Mouse (Mus musculus) myocyte (in vitro differentiated cells): ENCODE data around the gene Dcaf5. TPM values are rescaled to one million over a fixed set of nuclear protein-coding genes. Genes with fewer than 3 reads are reported as not detected.

Experiments
- H3K27me3 ChIP-seq: one replicate; pipeline ENCODE4 v1.6.1; 2011; ENCODE audit not compliant: control insufficient read depth, insufficient read depth, insufficient read length
- H3K36me3 ChIP-seq: one replicate; pipeline ENCODE4 v1.6.1; 2011; ENCODE audit not compliant: control insufficient read depth, insufficient read depth
- H3K4me2 ChIP-seq: one replicate; pipeline ENCODE4 v1.6.1; 2011; ENCODE audit warnings: low read depth, control low read depth
- H3K4me3 ChIP-seq: one replicate; pipeline ENCODE4 v1.5.1; 2011; ENCODE audit warnings: mild to moderate bottlenecking, control low read depth, moderate library complexity
- H3K79me2 ChIP-seq: one replicate; pipeline ENCODE4 v1.6.1; 2011; ENCODE audit not compliant: control insufficient read depth, insufficient read depth
- H3ac ChIP-seq: one replicate; pipeline ENCODE4 v1.6.1; 2011; ENCODE audit not compliant: control insufficient read depth, insufficient read length
- CEBPB ChIP-seq: IDR thresholded peaks from 2 replicates; pipeline ENCODE4 v1.6.1; 2011; ENCODE audit warnings: mild to moderate bottlenecking, moderate library complexity; ENCODE audit not compliant: poor library complexity, insufficient read depth, severe bottlenecking
- E2F4 ChIP-seq: IDR thresholded peaks from one replicate; pipeline ENCODE4 v1.6.1; 2011; ENCODE audit warnings: mild to moderate bottlenecking, control low read depth, moderate library complexity; ENCODE audit not compliant: insufficient read depth
- MAX ChIP-seq: IDR thresholded peaks from one replicate; pipeline ENCODE4 v1.6.1; 2011; ENCODE audit warnings: low read depth, mild to moderate bottlenecking, control low read depth
- MYOD1 ChIP-seq, 3 experiments: IDR thresholded peaks; one replicate each; pipeline ENCODE4 v1.6.1; 2011; ENCODE audit warnings: control low read depth in 2 of 3, low read depth in 2 of 3, mild to moderate bottlenecking in 2 of 3, moderate library complexity in 1 of 3; ENCODE audit not compliant: insufficient read length in 2 of 3, control insufficient read depth in 1 of 3
- MYOG ChIP-seq, 3 experiments: IDR thresholded peaks; one replicate each; pipeline ENCODE4 v1.6.1; 2011; ENCODE audit warnings: control low read depth in 2 of 3, low read depth in 2 of 3, mild to moderate bottlenecking in 2 of 3; ENCODE audit not compliant: insufficient read length in 2 of 3, control insufficient read depth in 1 of 3, insufficient read depth in 1 of 3
- POLR2A ChIP-seq: IDR thresholded peaks from one replicate; pipeline ENCODE4 v1.6.1; 2011; ENCODE audit warnings: low read depth, mild to moderate bottlenecking, control low read depth, moderate library complexity; ENCODE audit not compliant: insufficient read length
- POLR2AphosphoS2 ChIP-seq: IDR thresholded peaks from one replicate; pipeline ENCODE4 v1.6.1; 2011; ENCODE audit warnings: low read depth, control low read depth; ENCODE audit not compliant: insufficient read length
- REST ChIP-seq: IDR thresholded peaks from one replicate; pipeline ENCODE4 v1.6.1; 2011; ENCODE audit warnings: mild to moderate bottlenecking, control low read depth, moderate library complexity; ENCODE audit not compliant: insufficient read depth, insufficient read length
- SRF ChIP-seq: IDR thresholded peaks from one replicate; pipeline ENCODE4 v1.6.1; 2011; ENCODE audit warnings: low read depth; ENCODE audit not compliant: control insufficient read depth, insufficient read length
- TCF12 ChIP-seq: IDR thresholded peaks from one replicate; pipeline ENCODE4 v1.6.1; 2011; ENCODE audit warnings: mild to moderate bottlenecking, control low read depth; ENCODE audit not compliant: poor library complexity, insufficient read depth, severe bottlenecking
- TCF3 ChIP-seq: IDR thresholded peaks from one replicate; pipeline ENCODE4 v1.6.1; 2011; ENCODE audit warnings: low read depth, control low read depth; ENCODE audit not compliant: insufficient read length
- USF1 ChIP-seq: IDR thresholded peaks from one replicate; pipeline ENCODE4 v1.6.1; 2011; ENCODE audit warnings: low read depth, mild to moderate bottlenecking, control low read depth, moderate library complexity
- polyA plus RNA-seq: library from polyadenylated mRNA; unstranded; fragments of >200 nt; fragmentation: generic; extraction: Trizol; gene quantifications from one replicate; pipeline ENCODE4 v1.2.1, GENCODE M21; 2012; ENCODE audit warnings: missing spikeins

Gene Dcaf5
- polyA plus RNA-seq, 1 experiment, result 17.7 TPM

DNA sequence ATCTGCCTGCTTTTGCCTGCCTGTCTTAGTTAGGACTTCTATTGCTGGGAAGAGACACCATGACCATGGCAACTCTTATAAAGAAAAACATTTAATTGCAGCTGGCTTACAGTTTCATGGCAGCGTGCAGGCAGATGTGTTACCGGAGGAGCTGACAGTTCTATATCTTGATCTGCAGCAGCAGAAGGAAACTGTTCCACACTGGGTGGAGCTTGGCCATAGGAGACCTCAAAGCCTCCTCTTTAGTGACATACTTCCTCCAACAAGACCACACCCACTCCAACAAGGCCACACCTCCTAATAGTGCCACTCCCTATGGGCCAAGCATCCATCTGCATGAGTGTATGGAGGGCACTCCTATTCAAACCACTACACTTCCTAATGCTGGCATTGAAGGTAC, 121.1 kb downstream of the Dcaf5 start:
- H3K36me3 ChIP-seq, result no peaks in the 10 kb centered on the region
- H3K27me3 ChIP-seq, result no peaks in the 10 kb centered on the region
- H3ac ChIP-seq, result no peak overlapping the region
- H3K79me2 ChIP-seq, result no peaks in the 10 kb centered on the region
- TF ChIP-seq SRF (no peak), MYOD1 (IDR thresholded peaks at IDR 0.05; ENCODE audit: control insufficient read depth in 1 of 3, insufficient read length in 2 of 3, low read depth in 2 of 3) (no peak), TCF3 (no peak), CEBPB (no peak), POLR2AphosphoS2 (no peak), E2F4 (no peak), REST (no peak), POLR2A (no peak), USF1 (no peak), MAX (no peak), MYOG (IDR thresholded peaks at IDR 0.05; ENCODE audit: control insufficient read depth in 1 of 3, insufficient read depth in 1 of 3, insufficient read length in 2 of 3, low read depth in 2 of 3) (no peak), TCF12 (no peak)
- H3K4me2 ChIP-seq, result no peak overlapping the region
- no peak overlapping the region for H3K4me3 ChIP-seq

DNA sequence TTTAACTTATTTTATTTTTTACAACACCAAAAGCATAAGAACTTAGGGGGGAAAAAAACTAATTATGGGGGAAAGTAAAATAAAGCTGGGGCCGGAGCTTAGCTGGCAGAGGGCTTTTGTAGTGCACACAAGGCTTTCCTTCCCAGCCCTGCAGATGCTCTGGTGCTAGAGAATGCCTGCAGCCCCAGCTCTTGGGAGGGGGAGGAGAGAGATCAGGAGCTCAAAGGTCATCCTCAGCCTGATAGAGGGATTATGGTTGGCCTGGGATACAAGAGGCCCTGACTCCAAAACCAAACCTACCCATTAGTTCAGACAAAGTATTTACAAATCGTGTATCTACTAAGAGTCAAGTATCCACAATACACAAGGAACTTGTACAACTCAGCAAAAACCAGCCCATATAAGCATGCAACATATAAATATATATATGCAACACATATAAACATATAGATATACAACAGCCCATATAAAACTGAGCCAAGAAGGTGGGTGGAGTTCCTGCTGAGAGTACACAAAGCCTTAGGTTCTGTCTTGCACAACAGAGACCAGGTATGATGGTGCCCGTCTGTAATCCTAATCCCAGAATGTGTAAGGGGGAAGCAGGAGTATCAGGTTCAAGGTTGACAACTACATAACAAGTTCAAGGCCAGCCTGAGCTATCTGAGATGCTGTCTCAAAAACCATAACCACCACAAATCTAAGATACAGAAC, 124.3 kb downstream of the Dcaf5 start:
- no peak overlapping the region for H3K4me2 ChIP-seq
- no peak for TF ChIP-seq POLR2A
- no peak for TF ChIP-seq MYOD1 (IDR thresholded peaks at IDR 0.05; ENCODE audit: control insufficient read depth in 1 of 3, insufficient read length in 2 of 3, low read depth in 2 of 3)
- TF ChIP-seq MYOG (IDR thresholded peaks at IDR 0.05; ENCODE audit: control insufficient read depth in 1 of 3, insufficient read depth in 1 of 3, insufficient read length in 2 of 3, low read depth in 2 of 3), result no peak
- TF ChIP-seq E2F4, result no peak
- no peak for TF ChIP-seq POLR2AphosphoS2
- TF ChIP-seq SRF, result no peak
- no peak for TF ChIP-seq CEBPB
- TF ChIP-seq TCF12, result no peak
- TF ChIP-seq MAX, result no peak
- TF ChIP-seq USF1, result no peak
- no peak for TF ChIP-seq REST
- no peak for TF ChIP-seq TCF3
- no peak overlapping the region for H3ac ChIP-seq
- H3K4me3 ChIP-seq, result no peak overlapping the region
- no peaks in the 10 kb centered on the region for H3K79me2 ChIP-seq
- no peaks in the 10 kb centered on the region for H3K27me3 ChIP-seq
- H3K36me3 ChIP-seq, result no peaks in the 10 kb centered on the region

DNA sequence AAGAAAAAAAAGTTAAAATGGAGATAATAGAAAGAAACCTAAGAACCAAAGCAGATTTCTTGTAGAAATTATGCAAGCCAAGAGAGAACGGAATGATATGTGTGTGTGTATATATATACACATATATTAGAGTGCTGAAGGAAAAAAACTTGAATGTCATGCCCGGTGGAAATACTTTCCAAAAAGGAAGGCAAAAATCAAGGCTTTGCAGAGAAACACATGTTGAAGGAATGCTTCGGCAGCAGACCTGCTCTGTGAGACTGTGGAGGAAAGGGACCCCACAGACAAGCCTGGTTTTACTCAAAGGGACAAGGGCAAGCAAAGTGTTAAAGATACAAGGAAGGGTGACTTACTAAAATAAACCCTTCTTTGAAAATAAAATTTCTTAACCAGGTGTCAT, 128.8 kb downstream of the Dcaf5 start:
- H3K4me2 ChIP-seq, result no peak overlapping the region
- no peaks in the 10 kb centered on the region for H3K79me2 ChIP-seq
- no peak for TF ChIP-seq E2F4
- no peak for TF ChIP-seq TCF3
- TF ChIP-seq MYOG (IDR thresholded peaks at IDR 0.05; ENCODE audit: control insufficient read depth in 1 of 3, insufficient read depth in 1 of 3, insufficient read length in 2 of 3, low read depth in 2 of 3), result no peak
- TF ChIP-seq MAX, result no peak
- no peak for TF ChIP-seq REST
- TF ChIP-seq CEBPB, result no peak
- no peak for TF ChIP-seq POLR2AphosphoS2
- TF ChIP-seq POLR2A, result no peak
- no peak for TF ChIP-seq TCF12
- TF ChIP-seq USF1, result no peak
- TF ChIP-seq SRF, result no peak
- no peak for TF ChIP-seq MYOD1 (IDR thresholded peaks at IDR 0.05; ENCODE audit: control insufficient read depth in 1 of 3, insufficient read length in 2 of 3, low read depth in 2 of 3)
- no peaks in the 10 kb centered on the region for H3K36me3 ChIP-seq
- H3K27me3 ChIP-seq, result no peaks in the 10 kb centered on the region
- no peak overlapping the region for H3ac ChIP-seq
- H3K4me3 ChIP-seq, result no peak overlapping the region

DNA sequence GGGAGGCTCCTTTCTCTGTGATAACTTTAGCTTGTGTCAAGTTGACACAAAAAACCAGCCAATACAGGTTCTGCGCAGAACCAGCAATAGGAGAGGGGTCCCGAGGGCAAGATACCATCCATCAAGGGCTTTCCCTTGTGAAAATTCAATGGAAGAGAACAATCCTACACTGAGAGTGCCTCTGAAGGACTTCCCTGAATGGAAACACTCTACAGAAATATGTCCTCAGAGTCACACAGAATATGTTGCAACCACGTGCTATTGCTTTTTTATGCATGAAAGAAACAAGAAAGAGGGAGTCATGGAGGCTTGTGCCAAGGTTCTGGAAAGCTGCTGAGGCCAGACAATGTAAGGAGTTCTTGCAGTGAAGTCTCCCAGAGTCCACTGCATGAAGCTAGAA, 131.9 kb downstream of the Dcaf5 start:
- Histone ChIP-seq H3K27me3 (no peaks in the 10 kb centered on the region), H3ac (no peak overlapping the region), H3K79me2 (no peaks in the 10 kb centered on the region), H3K4me2 (no peak overlapping the region), H3K4me3 (no peak overlapping the region), H3K36me3 (no peaks in the 10 kb centered on the region)
- TF ChIP-seq USF1 (no peak), TCF12 (no peak), POLR2A (no peak), MYOD1 (IDR thresholded peaks at IDR 0.05; ENCODE audit: control insufficient read depth in 1 of 3, insufficient read length in 2 of 3, low read depth in 2 of 3) (no peak), POLR2AphosphoS2 (no peak), E2F4 (no peak), TCF3 (no peak)

DNA sequence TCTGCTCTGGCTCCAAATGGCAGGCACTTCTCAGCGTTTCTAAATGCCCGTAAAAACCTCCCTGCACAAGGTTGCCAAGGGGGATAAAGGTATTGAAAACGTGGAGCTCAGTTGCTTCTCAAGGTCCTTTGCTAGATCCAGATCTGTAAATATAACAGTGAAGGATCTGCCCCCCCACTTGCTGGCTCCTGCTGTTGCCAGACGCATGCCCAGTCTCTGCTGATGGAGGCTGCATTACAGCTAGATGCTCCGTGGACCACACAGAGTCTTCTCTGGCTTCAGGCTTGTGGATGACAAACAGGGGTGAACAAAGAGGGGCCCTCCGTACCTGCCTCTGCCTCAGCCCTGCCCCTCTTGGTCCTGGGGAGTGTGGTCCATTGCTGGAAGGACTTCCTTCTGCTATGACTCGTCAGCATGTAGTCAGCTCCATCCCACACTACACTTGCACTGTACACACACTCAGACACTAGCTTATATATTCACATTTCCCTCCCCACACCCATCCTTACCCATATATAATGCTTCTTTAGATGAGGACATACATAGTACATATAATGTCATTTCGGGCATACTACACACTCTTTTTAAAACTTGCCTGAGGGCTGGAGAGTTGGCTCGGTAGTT, 135.5 kb downstream of the Dcaf5 start:
- H3K4me2 ChIP-seq, result no peak overlapping the region
- no peak overlapping the region for H3ac ChIP-seq
- no peak overlapping the region for H3K4me3 ChIP-seq
- H3K27me3 ChIP-seq, result no peaks in the 10 kb centered on the region
- H3K79me2 ChIP-seq, result no peaks in the 10 kb centered on the region
- H3K36me3 ChIP-seq, result no peaks in the 10 kb centered on the region
- no peak for TF ChIP-seq E2F4
- no peak for TF ChIP-seq MYOG (IDR thresholded peaks at IDR 0.05; ENCODE audit: control insufficient read depth in 1 of 3, insufficient read depth in 1 of 3, insufficient read length in 2 of 3, low read depth in 2 of 3)
- no peak for TF ChIP-seq TCF12
- TF ChIP-seq SRF, result no peak
- no peak for TF ChIP-seq POLR2AphosphoS2
- TF ChIP-seq REST, result no peak
- no peak for TF ChIP-seq MAX
- TF ChIP-seq CEBPB, result no peak
- no peak for TF ChIP-seq MYOD1 (IDR thresholded peaks at IDR 0.05; ENCODE audit: control insufficient read depth in 1 of 3, insufficient read length in 2 of 3, low read depth in 2 of 3)
